Mouse (Mus musculus): ENCODE data around the gene Crcp. TPM values are rescaled to one million over a fixed set of nuclear protein-coding genes. Genes with fewer than 3 reads are reported as not detected.

Gene Crcp
- total and polyA plus RNA-seq, 3 experiments: 42.3 to 63.2 (median 58.3) TPM

DNA sequence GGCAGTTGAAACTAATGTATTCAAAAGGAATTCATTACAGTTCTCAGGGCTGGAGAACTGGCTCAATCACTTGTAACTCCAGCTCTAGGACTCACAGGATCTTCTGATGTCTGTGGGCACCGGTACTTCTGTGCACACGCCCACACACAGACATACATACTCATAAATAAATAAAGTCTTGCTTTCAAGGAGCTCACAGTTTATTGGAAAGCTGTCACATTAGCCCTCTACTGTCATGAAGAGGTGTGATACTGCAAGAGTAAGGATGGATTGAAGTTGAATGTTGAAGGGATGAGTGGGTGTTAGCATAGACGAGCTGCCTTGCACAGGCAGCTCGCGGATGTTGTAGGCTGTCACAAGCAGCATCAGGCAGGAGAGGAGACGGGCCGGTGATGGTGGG lies 58.9 kb downstream of the Crcp start:
- no peaks in the 10 kb centered on the region for H3K27me3 ChIP-seq (replicated peaks)
- H3K4me3 ChIP-seq (replicated peaks in 1 of 3; ENCODE audit: low read depth in 2 of 3, low read length in 2 of 3, poor library complexity in 1 of 3): no peak overlapping the region
- H3K9ac ChIP-seq (ENCODE audit: insufficient read depth, low read depth): no peak overlapping the region
- peaks cover 21 to 44% of the 10 kb centered on the region in 2 experiments for H3K4me1 ChIP-seq (ENCODE audit: control insufficient read depth in 1 of 2, insufficient read depth in 2 of 2)
- H3K36me3 ChIP-seq (replicated peaks in 1 of 2; ENCODE audit: control insufficient read depth in 1 of 2, insufficient read depth in 1 of 2, low read length in 1 of 2): peaks cover 15 to 81% of the 10 kb centered on the region in 2 experiments
- no peak overlapping the region for H3K27ac ChIP-seq (ENCODE audit: insufficient read depth, low read depth)
- DNase-seq (ENCODE audit: extremely low read depth): no peak
- dilution Hi-C loops (cut with MboI; ENCODE audit: extremely low pct_ligation_motif_present, extremely low pct_unique_long_range_greater_than_20kb, low sequenced_read_pairs) (no loop called here), in situ Hi-C loops (cut with MboI; ENCODE audit: low pct_ligation_motif_present, low pct_unique_long_range_greater_than_20kb, low sequenced_read_pairs) (no loop called here)
- H3K79me2 ChIP-seq (replicated peaks; ENCODE audit: control insufficient read depth, extremely low read depth, insufficient read depth, poor library complexity, severe bottlenecking): peaks cover 44% of the 10 kb centered on the region
- no peak overlapping the region; the same call in 1 of the 2 replicates for H3K4me2 ChIP-seq (ENCODE audit: insufficient read depth, low read depth, poor library complexity, severe bottlenecking)
- peaks cover 2% of the 10 kb centered on the region for H3K9me3 ChIP-seq (replicated peaks; ENCODE audit: low read length)
- no peak for TF ChIP-seq BHLHE40 (IDR thresholded peaks at IDR 0.05; ENCODE audit: low read depth, low read length)
- TF ChIP-seq MYC (IDR thresholded peaks at IDR 0.05; ENCODE audit: low read depth, low read length): no peak
- no peak for TF ChIP-seq SMC3 (IDR thresholded peaks at IDR 0.05; ENCODE audit: low read depth, low read length)
- TF ChIP-seq TCF12 (IDR thresholded peaks at IDR 0.05; ENCODE audit: low read depth, low read length): no peak
- TF ChIP-seq MXI1 (IDR thresholded peaks at IDR 0.05; ENCODE audit: low read depth, low read length): no peak
- TF ChIP-seq IRF4 (IDR thresholded peaks at IDR 0.05; ENCODE audit: low read depth, low read length): no peak
- TF ChIP-seq EP300 (IDR thresholded peaks at IDR 0.05; ENCODE audit: low read length): no peak
- TF ChIP-seq ZNF384 (IDR thresholded peaks at IDR 0.05; ENCODE audit: low read depth, low read length): no peak
- TF ChIP-seq POLR2AphosphoS2 (IDR thresholded peaks at IDR 0.05; ENCODE audit: low read depth, low read length): no peak
- no peak for TF ChIP-seq UBTF (IDR thresholded peaks at IDR 0.05; ENCODE audit: low read depth, low read length)
- no peak for TF ChIP-seq MAX (IDR thresholded peaks at IDR 0.05; ENCODE audit: low read length)
- TF ChIP-seq NELFE (IDR thresholded peaks at IDR 0.05; ENCODE audit: low read depth, low read length): no peak
- no peak for TF ChIP-seq PAX5 (IDR thresholded peaks at IDR 0.05; ENCODE audit: low read length)
- no peak for TF ChIP-seq ETS1 (conservative IDR thresholded peaks at IDR 0.05; ENCODE audit: low read depth, low read length)
- no peak for TF ChIP-seq MAFK (IDR thresholded peaks at IDR 0.05; ENCODE audit: insufficient replicate concordance, low read length)
- no peak for TF ChIP-seq ZMIZ1 (IDR thresholded peaks at IDR 0.05; ENCODE audit: low read depth, low read length)

DNA sequence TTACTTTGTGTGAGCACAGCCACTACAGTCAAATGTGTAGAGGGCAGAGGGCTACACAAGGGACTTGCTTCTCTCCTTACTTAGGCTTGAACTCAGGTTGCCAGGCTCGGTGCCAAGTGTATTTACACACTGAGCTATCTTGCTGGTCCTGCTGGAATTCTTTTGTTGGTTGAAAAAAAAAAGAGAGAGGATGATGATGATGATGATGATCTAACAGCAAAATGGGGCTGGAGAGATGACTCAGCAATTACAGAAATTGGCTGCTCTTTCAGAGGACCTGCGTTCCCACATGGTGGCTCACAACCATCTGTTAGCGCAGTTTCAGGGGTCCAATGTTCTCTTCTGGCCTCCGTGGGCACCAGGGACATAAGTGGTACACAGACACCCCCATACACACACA lies 59.5 kb downstream of the Crcp start:
- H3K4me1 ChIP-seq (ENCODE audit: control insufficient read depth in 1 of 2, insufficient read depth in 2 of 2): peaks cover 21 to 38% of the 10 kb centered on the region in 2 experiments
- peaks cover 11 to 79% of the 10 kb centered on the region in 2 experiments for H3K36me3 ChIP-seq (replicated peaks in 1 of 2; ENCODE audit: control insufficient read depth in 1 of 2, insufficient read depth in 1 of 2, low read length in 1 of 2)
- 0 out of 2 replicates have a peak overlapping the region, but pooled peaks have one; percentile 17 for H3K4me2 ChIP-seq (ENCODE audit: insufficient read depth, low read depth, poor library complexity, severe bottlenecking)
- H3K4me3 ChIP-seq (replicated peaks in 1 of 3; ENCODE audit: low read depth in 2 of 3, low read length in 2 of 3, poor library complexity in 1 of 3): no peak overlapping the region
- H3K27me3 ChIP-seq (replicated peaks): no peaks in the 10 kb centered on the region
- in situ Hi-C loops (cut with MboI; ENCODE audit: low pct_ligation_motif_present, low pct_unique_long_range_greater_than_20kb, low sequenced_read_pairs) (no loop called here), dilution Hi-C loops (cut with MboI; ENCODE audit: extremely low pct_ligation_motif_present, extremely low pct_unique_long_range_greater_than_20kb, low sequenced_read_pairs) (no loop called here)
- H3K9ac ChIP-seq (ENCODE audit: insufficient read depth, low read depth): no peak overlapping the region
- H3K79me2 ChIP-seq (replicated peaks; ENCODE audit: control insufficient read depth, extremely low read depth, insufficient read depth, poor library complexity, severe bottlenecking): peaks cover 44% of the 10 kb centered on the region
- DNase-seq (ENCODE audit: extremely low read depth): no peak
- peaks cover 2% of the 10 kb centered on the region for H3K9me3 ChIP-seq (replicated peaks; ENCODE audit: low read length)
- TF ChIP-seq RCOR1 (conservative IDR thresholded peaks at IDR 0.05; ENCODE audit: low read depth, low read length) (no peak), MAFK (IDR thresholded peaks at IDR 0.05; ENCODE audit: insufficient replicate concordance, low read length) (peak; percentile 85; the same call in 1 of the 2 replicates)
- peak overlapping the region; percentile 24; the same call in 1 of the 2 replicates for H3K27ac ChIP-seq (ENCODE audit: insufficient read depth, low read depth)

All from CH12.LX (cell line).